18 mouse cellular contexts compared by ENCODE assay signal in the genomic region with DNA sequence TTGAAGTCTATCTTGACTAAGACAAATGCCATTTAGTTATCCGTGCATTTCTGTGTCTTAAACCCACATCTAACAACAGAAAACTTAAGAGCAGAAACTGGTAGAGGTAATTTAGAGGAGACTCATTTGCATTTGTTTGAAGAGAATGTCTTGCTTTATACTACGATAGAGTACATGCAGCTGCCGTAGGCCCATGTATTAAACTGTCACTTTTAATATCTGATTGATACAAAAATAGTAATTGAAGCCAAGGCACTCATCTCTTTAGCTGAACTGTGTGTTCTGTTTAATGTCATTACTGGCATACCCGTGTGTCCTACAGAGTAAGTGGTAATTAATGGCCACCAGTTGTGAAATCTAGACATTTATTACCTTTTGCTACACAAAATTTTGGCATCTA.
"Had no signal": no experiment of that assay in that cellular context is flagged by ENCODE, and none has a peak within 500 bp of the region (broad histone marks: within the 10 kb centered on the region; RNA-seq: fewer than 3 reads in every experiment).

No protein-coding gene starts in this region.

- H3K36me3 ChIP-seq: midbrain, embryonic 10.5 days; midbrain, embryonic 12.5 days; neural tube, embryonic 13.5 days; neural tube, embryonic 15.5 days; stomach, embryonic 15.5 days had no signal

- H3K4me3 ChIP-seq: midbrain, embryonic 10.5 days; midbrain, embryonic 12.5 days; myocyte; neural tube, embryonic 13.5 days; neural tube, embryonic 15.5 days; stomach, embryonic 15.5 days had no signal

- H3K9ac ChIP-seq: lung, embryonic 14.5 days; midbrain, embryonic 12.5 days; neural tube, embryonic 13.5 days; neural tube, embryonic 15.5 days; stomach, embryonic 15.5 days had no signal

- H3K4me2 ChIP-seq: lung, embryonic 14.5 days; midbrain, embryonic 12.5 days; neural tube, embryonic 13.5 days; neural tube, embryonic 15.5 days; stomach, embryonic 15.5 days had no signal

- DNase-seq: lung, adult 18-20 months; lung, embryonic 14.5 days; lung, postnatal 10 days; lung, postnatal 4 days; midbrain, embryonic 14.5 days; retina, postnatal 1 day; right cerebral cortex, adult 18-20 months; thymus, adult 2 months; thymus, postnatal 25 days; thymus, postnatal 4 days had no signal

- H3K4me1 ChIP-seq: midbrain, embryonic 10.5 days; midbrain, embryonic 12.5 days; neural tube, embryonic 13.5 days; neural tube, embryonic 15.5 days; stomach, embryonic 15.5 days had no signal

- H3K27ac ChIP-seq: midbrain, embryonic 10.5 days; midbrain, embryonic 12.5 days; neural tube, embryonic 13.5 days; neural tube, embryonic 15.5 days; stomach, embryonic 15.5 days; stomach, postnatal 0 days had no signal

- H3K27me3 ChIP-seq: midbrain, embryonic 12.5 days; neural tube, embryonic 13.5 days; neural tube, embryonic 15.5 days; stomach, embryonic 15.5 days had no signal

- H3K9me3 ChIP-seq: midbrain, embryonic 10.5 days; midbrain, embryonic 12.5 days; neural tube, embryonic 13.5 days; neural tube, embryonic 15.5 days; stomach, embryonic 15.5 days had no signal

- ATAC-seq: midbrain, embryonic 16.5 days had no signal
